Mouse (Mus musculus): ENCODE results near the gene Tmem88. TPM values are rescaled to one million over a fixed set of nuclear protein-coding genes. Genes with fewer than 3 reads are reported as not detected.

The Tmem88 gene
- total RNA-seq, 4 experiments from 2014 or later: 13.2 to 24.7 (median 19.5) TPM

DNA sequence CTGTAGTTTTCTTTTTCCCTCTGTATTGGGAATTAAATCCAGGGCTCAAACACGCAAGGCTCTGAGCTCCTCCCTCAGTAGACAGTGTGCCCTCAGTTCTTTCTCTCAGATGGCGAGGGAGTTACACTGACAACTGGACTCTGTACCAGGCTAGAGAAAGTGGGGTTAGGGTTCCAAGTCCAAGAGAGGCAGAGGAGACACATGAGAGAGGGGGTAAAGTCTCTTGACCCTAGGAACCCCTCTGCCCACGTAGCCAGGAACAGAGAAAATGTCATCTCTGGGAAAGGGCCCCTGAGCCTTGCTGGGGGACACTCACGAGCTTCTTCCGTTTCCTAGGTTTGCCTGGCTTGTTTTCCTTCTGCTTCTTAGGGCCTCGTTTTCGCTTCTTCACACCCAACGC lies 33.7 kb downstream of the Tmem88 start:
- no peak for DNase-seq (ENCODE audit: low spot score)

DNA sequence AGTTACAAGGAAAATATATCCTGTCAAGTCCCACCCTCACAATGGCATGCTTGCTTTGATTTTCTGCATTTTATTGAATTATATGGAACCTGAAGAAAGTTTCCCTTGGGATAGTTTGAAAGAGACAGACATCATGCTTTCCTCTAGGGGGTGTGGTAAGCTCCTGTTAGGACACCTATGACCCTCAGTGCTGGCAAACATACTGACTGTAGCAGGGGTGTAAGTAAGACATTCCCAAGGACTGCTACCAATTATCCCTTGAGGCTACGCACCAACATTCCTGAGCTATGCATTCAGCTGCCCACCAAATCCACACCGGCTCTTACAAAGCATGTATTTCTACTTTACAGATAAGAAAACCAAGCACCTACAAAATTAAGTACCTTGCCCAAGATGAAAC lies 35.6 kb downstream of the Tmem88 start:
- DNase-seq (ENCODE audit: low spot score): no peak

DNA sequence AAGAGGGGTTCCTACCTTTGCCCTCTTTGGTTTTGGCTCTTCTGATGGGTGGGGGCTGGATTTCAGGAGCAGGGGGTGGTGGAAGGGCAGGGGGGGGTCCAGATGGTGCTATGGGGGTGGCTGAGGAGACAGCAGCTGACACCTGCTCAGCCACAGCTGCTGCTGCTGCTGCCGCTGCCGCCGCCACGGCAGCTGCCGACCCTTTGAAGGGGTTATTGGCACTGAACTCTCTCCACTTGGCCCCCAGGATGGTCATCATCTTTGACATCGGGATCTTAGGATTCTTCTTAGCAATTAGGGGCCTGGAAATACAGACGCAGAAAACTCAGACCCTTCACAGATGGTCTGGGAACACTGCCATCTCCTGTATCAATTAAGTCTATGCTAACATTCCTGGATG lies 36.0 kb downstream of the Tmem88 start:
- no peak for DNase-seq (ENCODE audit: low spot score)

- DNase-seq (ENCODE audit: low spot score): no peak
Observed at GRCm38 (mm10) chr11:69357690-69358089, 40.3 kb downstream of the Tmem88 start.

- DNase-seq (ENCODE audit: low spot score): no peak
Observed at GRCm38 (mm10) chr11:69356544-69356943, 41.5 kb downstream of the Tmem88 start.

Other genes starting within 250 kb of the Tmem88 start
- not detected for gene Alox12b, start 241.2 kb downstream of the Tmem88 start, total RNA-seq (2022)
- gene Alox8, start 200.4 kb downstream of the Tmem88 start, total RNA-seq (2022): 1 to 10 TPM in 3 of 4 experiments, under 1 TPM in 1; 0.89 to 1.8 (median 1.2) TPM
- 1 to 10 TPM; 1.7 to 2.5 (median 2.1) TPM for gene Gucy2e, start 161.2 kb downstream of the Tmem88 start, total RNA-seq (2022)
- gene Cntrob, start 74.5 kb downstream of the Tmem88 start, total RNA-seq (2022): 1 to 10 TPM; 1.8 to 5.1 (median 2.6) TPM
- 10 to 100 TPM; 46.5 to 50.6 (median 49.2) TPM for gene Trappc1, start 74.3 kb downstream of the Tmem88 start, total RNA-seq (2022)
- gene Kcnab3, start 72.0 kb downstream of the Tmem88 start, total RNA-seq (2022): under 1 TPM in 3 of 4 experiments, not detected in 1; 0.17 to 0.38 (median 0.27) TPM
- gene Rnf227, start 57.8 kb downstream of the Tmem88 start, total RNA-seq (2022): under 1 TPM; 0.34 to 0.44 (median 0.39) TPM
- gene Chd3, start 28.8 kb downstream of the Tmem88 start, total RNA-seq (2022): 10 to 100 TPM; 16.7 to 20.4 (median 18.3) TPM
- 100 to 1,000 TPM; 109 to 140 (median 120) TPM for gene Naa38, start 2.7 kb downstream of the Tmem88 start, total RNA-seq (2022)
- 10 to 100 TPM; 33.3 to 39.8 (median 36.9) TPM for gene Cyb5d1, start 2.6 kb downstream of the Tmem88 start, total RNA-seq (2022)
- 10 to 100 TPM; 19.1 to 26.2 (median 22.3) TPM for gene Kdm6b, start 15.4 kb upstream of the Tmem88 start, total RNA-seq (2022)
- under 1 TPM; 0.22 to 0.66 (median 0.40) TPM for gene Dnah2, start 150.9 kb upstream of the Tmem88 start, total RNA-seq (2022)
- 100 to 1,000 TPM; 105 to 137 (median 128) TPM for gene Efnb3, start 162.0 kb upstream of the Tmem88 start, total RNA-seq (2022)
- 1 to 10 TPM; 4.6 to 6.7 (median 5.6) TPM for gene Wrap53, start 182.0 kb upstream of the Tmem88 start, total RNA-seq (2022)
- gene Trp53, start 182.1 kb upstream of the Tmem88 start, total RNA-seq (2022): 10 to 100 TPM; 12.8 to 16.3 (median 14.1) TPM
- gene Atp1b2, start 207.7 kb upstream of the Tmem88 start, total RNA-seq (2022): 10 to 100 TPM; 12.4 to 16.3 (median 13.1) TPM
- not detected for gene Shbg, start 219.7 kb upstream of the Tmem88 start, total RNA-seq (2022)
- gene Sat2, start 223.8 kb upstream of the Tmem88 start, total RNA-seq (2022): 1 to 10 TPM; 2.6 to 5.3 (median 3.3) TPM
- 100 to 1,000 TPM in 1 of 4 experiments, 10 to 100 TPM in 3; 92.4 to 109 (median 94.5) TPM for gene Fxr2, start 234.8 kb upstream of the Tmem88 start, total RNA-seq (2022)

Data from heart, adult 8-10 months (tissue).